Mouse (Mus musculus) monocyte, adult 2 months (primary cell): ENCODE data around the gene Mslnl.

Source experiments
- DNase-seq, 2 experiments: peaks; one replicate each; pipeline ENCODE4 v3.0.0; 2022; ENCODE audit warnings: low spot score in 2 of 2, low read depth in 1 of 2

The Mslnl gene

DNA sequence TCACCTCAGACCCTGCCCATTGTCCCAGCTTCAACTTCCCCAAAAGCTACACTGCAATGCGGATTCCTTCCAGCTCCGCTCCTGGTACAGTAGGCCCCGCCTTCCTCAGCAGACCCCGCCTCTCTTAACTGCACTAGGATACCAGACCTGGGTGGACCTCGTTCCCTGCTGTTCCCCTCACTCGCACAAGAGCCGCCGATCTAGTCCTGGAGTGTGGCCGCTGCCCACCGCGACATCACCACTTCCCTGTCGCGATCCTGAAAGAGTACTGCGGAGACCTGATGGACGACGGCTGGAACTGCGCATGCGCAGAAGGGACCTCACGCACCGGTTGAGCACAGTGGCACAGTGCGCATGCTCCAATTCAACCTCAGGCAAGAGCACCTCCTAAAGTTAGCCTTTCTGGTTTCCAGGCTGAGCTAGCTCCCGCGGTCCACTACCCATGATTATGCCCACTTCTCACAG, 49.5 kb downstream of the Mslnl start, which contains the start of gene Haghl:
Gene Haghl, minus strand, starts transcription at position 393 of the 465 bp plus-strand sequence.
- DNase-seq, result peak; percentile 83 to 93

DNA sequence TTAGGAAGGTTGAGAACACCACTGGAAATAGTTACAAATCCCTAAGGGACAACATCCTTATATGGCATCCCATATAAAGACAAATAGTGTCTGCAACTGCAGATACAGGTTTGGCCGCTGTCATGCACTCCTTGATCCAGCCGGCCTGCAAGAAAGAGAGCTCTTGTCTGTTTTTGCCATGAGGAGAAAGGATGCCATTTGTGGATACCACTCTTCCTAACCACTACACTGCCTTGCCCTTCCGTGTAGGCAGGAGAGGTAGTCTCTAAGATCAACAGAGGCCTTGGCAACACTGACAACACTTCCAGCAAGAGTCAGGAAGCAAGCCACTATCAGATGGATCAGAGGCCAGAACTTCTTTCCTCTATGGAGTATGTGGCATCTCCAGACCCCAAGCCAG, 50.4 kb downstream of the Mslnl start, which contains the start of gene Ccdc78:
Gene Ccdc78, plus strand, starts transcription at position 301 of the 400 bp plus-strand sequence.
- DNase-seq, result no peak

DNA sequence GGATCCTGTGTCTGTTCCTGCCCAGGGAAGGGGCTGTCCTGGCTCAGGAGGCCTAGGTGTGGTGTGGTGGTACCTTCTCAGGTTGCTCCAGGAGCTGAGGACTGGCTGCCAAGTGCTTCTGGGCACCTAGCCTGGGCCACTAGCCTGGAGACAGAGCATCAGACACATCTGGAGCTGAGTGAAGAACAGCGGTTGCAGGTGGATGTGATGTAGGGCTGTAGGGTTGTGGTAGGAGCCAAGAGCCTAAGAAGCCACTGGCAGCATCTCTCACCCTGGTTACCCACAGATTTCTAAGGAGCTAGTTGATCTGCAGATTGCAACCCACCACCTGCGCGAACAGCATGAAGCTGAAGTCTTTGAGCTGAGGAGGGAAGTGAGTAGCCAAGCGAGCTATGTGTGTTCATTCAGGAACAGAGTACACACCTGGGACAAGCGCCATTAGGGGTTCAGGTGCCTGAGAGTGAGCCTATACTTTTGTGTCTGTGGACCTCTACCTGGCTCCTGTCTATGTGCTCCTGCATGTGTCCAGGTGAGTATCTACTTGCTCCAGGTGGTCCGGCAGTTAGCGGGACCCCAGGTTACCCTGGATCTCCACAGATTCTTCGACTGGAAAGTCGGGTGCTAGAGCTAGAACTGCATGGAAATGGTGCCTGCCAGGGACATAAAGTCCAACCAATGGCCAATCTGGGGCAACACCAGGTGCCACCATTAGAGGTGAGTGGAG, 51.1 kb downstream of the Mslnl start:
- DNase-seq, result no peak

DNA sequence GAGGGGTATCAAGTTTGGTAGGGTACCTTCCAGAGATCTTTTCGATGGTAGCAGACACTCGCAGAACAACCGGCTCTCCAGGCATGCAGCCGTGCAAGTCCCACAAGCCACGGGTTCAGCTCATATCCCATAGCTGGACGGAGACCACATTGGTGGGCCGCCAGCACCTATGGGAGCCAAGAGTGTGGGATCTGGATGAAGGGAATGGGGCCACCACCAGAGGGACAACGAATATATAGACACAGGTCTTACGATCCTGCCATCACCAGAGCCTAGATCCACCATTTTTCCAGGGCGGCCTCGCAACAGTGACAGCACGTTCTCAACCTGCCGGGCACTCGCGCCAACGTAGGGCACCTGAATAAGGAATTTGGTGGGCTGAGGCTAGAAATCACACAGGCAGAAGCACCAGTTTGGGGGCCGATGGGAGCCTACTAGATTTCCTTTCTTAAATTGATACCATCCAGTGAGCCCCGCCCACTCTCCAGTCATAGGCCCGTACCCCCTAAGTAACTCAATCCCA, 55.5 kb downstream of the Mslnl start:
- no peak for DNase-seq

GRCm38 (mm10) chr17:25791843-25792527, 56.1 kb downstream of the Mslnl start:
- DNase-seq, result peak; percentile 49 to 75

DNA sequence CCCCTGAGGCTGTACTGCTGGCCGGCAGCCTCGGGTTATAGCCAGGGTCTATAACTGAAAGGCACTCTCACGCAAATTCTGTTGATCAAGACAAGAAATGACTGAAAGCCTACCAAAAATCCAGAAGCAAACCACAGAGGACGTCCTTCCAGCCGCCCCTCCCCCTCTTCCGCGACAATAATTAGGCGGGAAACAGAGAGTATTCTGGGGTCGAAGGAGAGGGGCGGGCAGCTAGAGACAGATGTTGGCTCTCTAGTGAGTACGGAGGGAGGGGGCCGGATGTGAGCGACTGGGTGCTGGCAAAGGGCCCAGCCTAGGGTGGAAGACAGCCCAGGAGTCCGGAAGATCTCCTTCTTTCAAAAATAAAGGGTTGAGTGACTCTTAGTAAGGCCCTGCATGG, 56.8 kb downstream of the Mslnl start, which contains the start of gene Fam173a:
Gene Fam173a, minus strand, starts transcription at position 287 of the 400 bp plus-strand sequence.
- DNase-seq, result no peak

DNA sequence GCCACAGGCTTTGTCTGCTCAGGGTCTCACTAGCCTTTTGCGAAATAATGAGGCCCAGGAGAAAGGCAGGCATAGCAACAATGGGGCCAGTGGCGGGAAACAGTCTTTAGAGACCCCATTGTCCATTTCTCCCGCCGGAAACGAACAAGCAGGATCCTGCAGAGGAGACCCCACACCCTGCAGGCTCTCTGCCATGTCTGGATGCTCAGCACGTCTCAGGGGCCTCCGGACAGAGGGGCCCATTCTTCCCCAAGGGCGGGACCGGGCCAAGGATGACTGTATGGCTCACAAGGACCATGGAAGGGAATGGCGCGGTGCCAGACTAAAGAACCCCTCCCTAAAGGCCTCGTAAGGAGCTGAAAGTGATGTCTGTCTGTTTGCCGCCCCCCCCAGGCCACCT, 58.4 kb downstream of the Mslnl start:
- DNase-seq, result no peak

DNA sequence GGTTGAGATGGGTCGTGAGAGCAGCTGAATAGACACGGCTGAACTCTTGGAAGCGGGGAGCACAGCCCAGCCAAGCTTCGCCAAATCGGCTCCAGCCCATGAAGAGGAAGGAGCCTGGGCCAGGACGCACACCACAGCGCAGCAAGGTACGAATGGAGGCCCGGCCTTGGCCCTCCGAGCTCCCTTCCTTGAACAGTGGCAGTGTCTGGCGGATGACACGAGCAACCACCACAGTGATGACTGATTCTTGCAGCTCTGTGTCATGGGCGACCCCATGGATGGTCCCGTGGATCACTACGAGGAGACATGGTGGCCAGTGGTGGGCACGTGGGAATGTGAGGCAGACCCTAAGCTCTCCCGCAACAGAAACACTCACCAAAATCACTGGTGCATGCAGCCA, 59.2 kb downstream of the Mslnl start:
- DNase-seq, result no peak

DNA sequence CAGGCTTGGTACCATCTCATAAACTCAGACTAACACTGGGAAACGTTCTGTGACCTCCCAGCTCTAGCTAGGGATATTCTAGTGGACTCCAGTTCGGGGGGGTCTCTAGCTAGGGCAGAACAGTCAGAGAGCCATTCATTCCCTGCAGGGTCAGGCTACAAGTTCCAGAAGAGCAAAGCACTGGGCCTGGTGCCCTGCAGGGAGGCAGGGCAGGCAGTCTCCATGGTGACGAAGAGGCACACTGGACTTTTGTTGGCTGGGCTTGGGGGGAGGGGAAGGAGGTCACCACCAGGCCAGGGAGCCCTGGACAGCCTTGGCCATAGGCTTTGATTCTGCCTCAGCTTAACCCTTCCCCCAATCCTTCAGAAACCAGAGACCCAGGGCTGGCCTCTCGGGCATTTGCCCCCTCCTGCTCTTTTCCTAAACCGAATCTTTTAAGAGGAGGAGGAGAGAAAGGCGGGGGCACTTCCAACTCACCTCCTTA, 59.8 kb downstream of the Mslnl start, which contains the start of gene AC134908.4:
Gene AC134908.4, minus strand, starts transcription at position 51 of the 484 bp plus-strand sequence.
- DNase-seq, result no peak

- no peak for DNase-seq
These were observed 60.4 kb downstream of the Mslnl start for GRCm38 (mm10) chr17:25796211-25796771.

DNA sequence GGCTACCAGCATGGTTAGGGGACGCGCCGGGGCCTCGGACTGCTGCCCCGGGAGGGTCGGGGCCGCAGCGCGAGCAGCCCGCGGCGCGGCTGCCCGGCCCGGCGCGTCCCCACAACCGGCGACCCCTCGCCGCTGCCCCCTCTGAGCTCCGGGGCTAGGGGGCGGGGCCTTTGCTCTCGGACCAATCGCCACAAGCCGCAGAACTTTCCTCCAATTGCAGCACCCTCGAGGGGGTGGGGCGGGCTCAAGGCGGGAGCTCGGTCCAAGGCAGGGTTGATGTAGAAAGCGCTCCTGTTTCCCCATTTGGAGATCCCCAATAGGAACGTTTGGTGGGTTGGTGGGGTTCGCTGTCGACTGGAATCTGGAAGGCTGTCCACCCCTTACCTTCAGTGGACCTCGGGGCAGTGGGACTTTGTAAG, 61.1 kb downstream of the Mslnl start, which contains the start of gene Metrn:
Gene Metrn, minus strand, starts transcription at position 186 of the 419 bp plus-strand sequence.
- peak; percentile 55 to 65 for DNase-seq
